Mouse (Mus musculus) left cerebral cortex, adult 6 months (tissue): Measurements from ENCODE around the gene Zfp12. TPM values are rescaled to one million over a fixed set of nuclear protein-coding genes. Genes with fewer than 3 reads are reported as not detected.

ENCODE experiments used
- long read RNA-seq, 2 experiments: library from polyadenylated mRNA; unstranded; transcript quantifications; one replicate each; pipeline ENCODE4 v2.0.0; 2019 to 2020
- polyA plus RNA-seq: library from polyadenylated mRNA; unstranded; fragments of <200 nt; fragmentation: Nextera tagmentation; gene quantifications from 2 replicates; pipeline ENCODE4 v1.2.3, GENCODE M21; 2021

Zfp12 gene
- 4.1 and 9.7 TPM in 2 replicates for polyA plus RNA-seq
- long read RNA-seq, experiment 1, full-length matches to known transcripts: 15 of 36 reads
- long read RNA-seq, experiment 1, partial matches to known transcripts: 15 of 36 reads
- long read RNA-seq, experiment 1, other reads (novel, unspliced or antisense): 6 of 36 reads
- long read RNA-seq, experiment 2, full-length matches to known transcripts: 4 of 11 reads
- long read RNA-seq, experiment 2, partial matches to known transcripts: 0 of 11 reads
- long read RNA-seq, experiment 2, other reads (novel, unspliced or antisense): 7 of 11 reads

DNA sequence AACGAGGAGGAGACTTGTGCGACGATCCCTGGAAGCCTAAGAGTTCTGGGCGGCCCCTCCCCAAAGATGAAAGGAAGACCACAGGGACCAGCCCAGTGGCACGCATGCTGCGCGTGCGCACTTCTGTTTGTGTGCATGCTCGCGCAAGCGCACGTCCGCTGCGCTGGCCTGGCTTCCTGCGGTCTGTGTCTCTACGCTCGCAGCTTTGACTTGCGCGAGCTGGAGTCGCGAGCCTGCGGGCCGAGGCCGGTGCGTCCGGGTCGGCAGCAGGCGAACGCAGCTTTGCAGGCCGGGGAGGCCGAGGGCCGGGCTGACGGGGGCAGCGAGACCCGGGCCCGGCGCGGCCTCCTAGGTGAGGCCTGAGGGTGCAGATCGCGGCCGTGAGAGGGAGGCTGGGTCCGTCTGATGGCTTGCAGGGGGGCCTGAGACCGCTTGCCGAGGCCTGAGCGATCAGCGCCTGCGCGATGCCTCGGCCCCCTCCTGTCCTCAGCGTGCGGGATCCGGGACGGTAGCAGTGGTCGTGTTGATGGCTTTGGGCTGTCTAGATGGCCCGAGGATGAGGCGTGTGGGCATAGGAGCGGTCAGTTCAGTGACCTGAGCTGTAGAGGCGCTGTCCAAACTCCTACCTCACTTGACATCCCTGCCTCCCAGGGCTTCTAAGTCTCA, at the start of gene Zfp12:
Gene Zfp12 (plus strand): TSS at position 136 of the 666 bp plus-strand sequence.

DNA sequence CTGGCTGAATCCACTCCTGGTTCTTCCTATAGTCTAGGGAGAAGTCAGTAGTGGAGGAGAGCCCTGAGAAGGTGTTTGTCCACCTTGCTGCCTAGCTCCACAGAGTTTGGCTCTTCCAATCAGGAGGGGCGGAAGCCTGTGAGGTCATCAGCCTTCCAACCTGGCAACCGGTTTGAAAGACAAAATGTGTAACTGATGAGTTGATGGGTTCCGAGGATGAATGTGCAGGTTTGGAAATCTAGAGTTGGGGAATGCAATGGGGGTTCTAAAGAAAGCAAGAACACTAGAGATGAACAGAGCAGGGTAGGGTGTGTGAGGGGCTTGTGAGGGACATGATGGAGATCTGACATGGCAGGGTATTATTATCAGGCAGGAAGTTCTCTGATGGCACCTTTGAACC, 8.2 kb upstream of the Zfp12 start, which contains the start of gene Spdye4a:
Gene Spdye4a (minus strand): TSS at position 101 of the 400 bp plus-strand sequence.

DNA sequence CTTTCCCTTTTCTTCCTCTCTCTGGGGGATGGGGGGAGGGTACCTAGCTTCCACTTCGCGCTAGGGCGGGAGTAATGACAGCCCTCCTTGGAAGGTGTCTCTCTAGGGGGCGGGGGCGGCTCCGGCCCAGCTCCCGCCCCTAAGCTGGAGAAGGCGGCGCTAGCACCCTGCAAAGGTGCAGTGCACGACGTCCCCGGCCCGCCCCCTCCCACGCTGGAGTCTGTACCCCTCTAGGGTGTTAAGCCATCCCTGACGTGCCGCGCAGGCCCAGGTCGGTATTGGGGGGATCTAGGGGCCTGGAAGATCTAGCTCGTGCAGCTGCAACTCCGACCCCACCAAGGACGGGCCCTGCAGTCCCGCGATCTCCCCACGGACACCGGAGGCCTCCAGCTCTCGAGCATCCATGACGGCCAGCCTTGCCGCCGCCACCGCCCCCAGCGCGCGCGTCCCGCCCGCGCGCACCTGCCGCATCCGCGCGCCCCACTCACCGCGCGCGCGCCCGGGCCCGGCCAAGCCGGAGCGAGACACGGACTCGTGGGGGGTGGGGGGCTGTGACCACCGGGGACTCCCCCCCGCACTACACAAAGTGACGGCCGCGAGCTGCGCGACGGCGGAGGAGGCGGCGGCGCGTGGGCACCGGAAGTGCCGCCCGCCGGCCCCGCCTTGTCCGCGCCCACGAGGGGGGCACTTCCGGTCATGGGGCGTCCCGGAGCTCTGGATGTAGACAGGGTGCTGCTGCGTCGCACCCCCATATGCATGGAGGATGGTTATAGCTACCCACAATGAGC, 34.6 kb downstream of the Zfp12 start, which contains the start of gene Zfp316:
Gene Zfp316 (minus strand): TSS at position 660 of the 788 bp plus-strand sequence.

DNA sequence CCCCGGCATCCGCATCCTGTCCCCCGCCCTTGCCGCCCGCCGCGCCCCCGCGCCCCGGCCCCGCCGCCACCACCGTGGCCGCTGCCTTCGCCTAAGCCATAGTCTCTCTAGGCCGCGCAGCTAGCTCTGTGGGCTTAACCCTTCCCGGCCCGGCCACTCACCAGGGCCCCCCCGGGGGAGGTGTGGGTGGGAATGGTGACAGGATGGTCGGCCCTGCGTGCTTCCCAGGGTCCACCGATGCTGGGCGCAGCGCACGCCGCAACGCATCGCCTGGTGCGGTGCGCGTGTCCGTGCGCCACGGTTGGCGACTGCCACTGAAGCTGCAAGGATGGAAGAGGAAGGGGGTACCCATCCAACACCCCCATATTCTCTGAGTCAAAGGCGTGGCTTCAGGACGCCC, 58.4 kb downstream of the Zfp12 start, which contains the start of gene Zfp853:
Gene Zfp853 (minus strand): TSS at position 220 of the 400 bp plus-strand sequence.

Other genes with a start within 250 kb of the Zfp12 start
- 10.6 and 13.2 TPM in 2 replicates for gene Rnf216, start 122.2 kb upstream of the Zfp12 start, polyA plus RNA-seq
- not detected in 2 replicates for gene Olfr718-ps1, start 87.6 kb upstream of the Zfp12 start, polyA plus RNA-seq
- gene Rbak, start 54.4 kb upstream of the Zfp12 start, polyA plus RNA-seq: 3.7 and 4.3 TPM in 2 replicates
- gene Spdye4b, start 54.1 kb upstream of the Zfp12 start, polyA plus RNA-seq: not detected in 2 replicates
- not detected in 2 replicates for gene Spdye4a, start 8.3 kb upstream of the Zfp12 start, polyA plus RNA-seq
- gene Zfp316, start 34.9 kb downstream of the Zfp12 start, polyA plus RNA-seq: 4.9 and 9.1 TPM in 2 replicates
- 0.48 and 0.82 TPM in 2 replicates for gene Zfp853, start 58.5 kb downstream of the Zfp12 start, polyA plus RNA-seq
- gene E130309D02Rik, start 80.2 kb downstream of the Zfp12 start, polyA plus RNA-seq: 16.4 and 22.5 TPM in 2 replicates
- gene Zdhhc4, start 94.1 kb downstream of the Zfp12 start, polyA plus RNA-seq: 46.9 and 60.3 TPM in 2 replicates
- 0.75 and 0.89 TPM in 2 replicates for gene Grid2ip, start 122.2 kb downstream of the Zfp12 start, polyA plus RNA-seq
- 84.4 and 108 TPM in 2 replicates for gene Kdelr2, start 168.7 kb downstream of the Zfp12 start, polyA plus RNA-seq
- gene Daglb, start 229.4 kb downstream of the Zfp12 start, polyA plus RNA-seq: 18.3 and 28.2 TPM in 2 replicates